Mouse (Mus musculus): ENCODE data around the gene Cryab. TPM values are rescaled to one million over a fixed set of nuclear protein-coding genes. Genes with fewer than 3 reads are reported as not detected.

Cryab gene
- polyA plus RNA-seq, 1 experiment: 155 TPM

GRCm38 (mm10) chr9:50775662-50776126 lies 24.6 kb downstream of the Cryab start:
- Histone ChIP-seq H3K4me3 (ENCODE audit: insufficient read depth, low read length) (peak overlapping the region; percentile 66), H3K27ac (ENCODE audit: insufficient read depth, low read length) (no peak overlapping the region), H3K4me1 (ENCODE audit: control insufficient read depth, insufficient read depth, low read length) (peaks cover 8% of the 10 kb centered on the region)
- TF ChIP-seq POLR2A (IDR thresholded peaks at IDR 0.05; ENCODE audit: low read depth, low read length) (0 out of 2 replicates have a peak, but pooled peaks have one; percentile 11), CTCF (IDR thresholded peaks at IDR 0.05; ENCODE audit: borderline replicate concordance, insufficient read depth, low read length) (no peak)

GRCm38 (mm10) chr9:50776162-50776760 lies 25.1 kb downstream of the Cryab start:
- TF ChIP-seq POLR2A (IDR thresholded peaks at IDR 0.05; ENCODE audit: low read depth, low read length) (no peak), CTCF (IDR thresholded peaks at IDR 0.05; ENCODE audit: borderline replicate concordance, insufficient read depth, low read length) (no peak)
- Histone ChIP-seq H3K27ac (ENCODE audit: insufficient read depth, low read length) (no peak overlapping the region), H3K4me1 (ENCODE audit: control insufficient read depth, insufficient read depth, low read length) (peaks cover 8% of the 10 kb centered on the region), H3K4me3 (ENCODE audit: insufficient read depth, low read length) (peak overlapping the region; percentile 66)

GRCm38 (mm10) chr9:50782155-50782554 lies 31.0 kb downstream of the Cryab start:
- TF ChIP-seq POLR2A (IDR thresholded peaks at IDR 0.05; ENCODE audit: low read depth, low read length): no peak
- peak; percentile 58; the same call in 1 of the 2 replicates for TF ChIP-seq CTCF (IDR thresholded peaks at IDR 0.05; ENCODE audit: borderline replicate concordance, insufficient read depth, low read length)
- H3K27ac ChIP-seq (ENCODE audit: insufficient read depth, low read length): no peak overlapping the region
- no peaks in the 10 kb centered on the region for H3K4me1 ChIP-seq (ENCODE audit: control insufficient read depth, insufficient read depth, low read length)
- H3K4me3 ChIP-seq (ENCODE audit: insufficient read depth, low read length): no peak overlapping the region

- H3K4me3 ChIP-seq (ENCODE audit: insufficient read depth, low read length): no peak overlapping the region
- no peak overlapping the region for H3K27ac ChIP-seq (ENCODE audit: insufficient read depth, low read length)
- H3K4me1 ChIP-seq (ENCODE audit: control insufficient read depth, insufficient read depth, low read length): no peaks in the 10 kb centered on the region
- TF ChIP-seq POLR2A (IDR thresholded peaks at IDR 0.05; ENCODE audit: low read depth, low read length): no peak
Measured at GRCm38 (mm10) chr9:50795266-50795665, 44.1 kb downstream of the Cryab start.

- Histone ChIP-seq H3K4me3 (ENCODE audit: insufficient read depth, low read length) (no peak overlapping the region), H3K27ac (ENCODE audit: insufficient read depth, low read length) (no peak overlapping the region), H3K4me1 (ENCODE audit: control insufficient read depth, insufficient read depth, low read length) (no peaks in the 10 kb centered on the region)
- TF ChIP-seq CTCF (IDR thresholded peaks at IDR 0.05; ENCODE audit: borderline replicate concordance, insufficient read depth, low read length) (no peak), POLR2A (IDR thresholded peaks at IDR 0.05; ENCODE audit: low read depth, low read length) (no peak)
Measured at GRCm38 (mm10) chr9:50796776-50797175, 45.7 kb downstream of the Cryab start.

- no peak overlapping the region for H3K27ac ChIP-seq (ENCODE audit: insufficient read depth, low read length)
- no peaks in the 10 kb centered on the region for H3K4me1 ChIP-seq (ENCODE audit: control insufficient read depth, insufficient read depth, low read length)
- H3K4me3 ChIP-seq (ENCODE audit: insufficient read depth, low read length): no peak overlapping the region
- no peak for TF ChIP-seq CTCF (IDR thresholded peaks at IDR 0.05; ENCODE audit: borderline replicate concordance, insufficient read depth, low read length)
- TF ChIP-seq POLR2A (IDR thresholded peaks at IDR 0.05; ENCODE audit: low read depth, low read length): no peak
Measured at GRCm38 (mm10) chr9:50797641-50798040, 46.5 kb downstream of the Cryab start.

GRCm38 (mm10) chr9:50798368-50798767 lies 47.2 kb downstream of the Cryab start:
- H3K4me3 ChIP-seq (ENCODE audit: insufficient read depth, low read length): no peak overlapping the region
- H3K4me1 ChIP-seq (ENCODE audit: control insufficient read depth, insufficient read depth, low read length): no peaks in the 10 kb centered on the region
- TF ChIP-seq CTCF (IDR thresholded peaks at IDR 0.05; ENCODE audit: borderline replicate concordance, insufficient read depth, low read length) (no peak), POLR2A (IDR thresholded peaks at IDR 0.05; ENCODE audit: low read depth, low read length) (no peak)
- no peak overlapping the region for H3K27ac ChIP-seq (ENCODE audit: insufficient read depth, low read length)

- TF ChIP-seq CTCF (IDR thresholded peaks at IDR 0.05; ENCODE audit: borderline replicate concordance, insufficient read depth, low read length) (peak; percentile 69; the same call in 1 of the 2 replicates), POLR2A (IDR thresholded peaks at IDR 0.05; ENCODE audit: low read depth, low read length) (no peak)
- H3K27ac ChIP-seq (ENCODE audit: insufficient read depth, low read length): no peak overlapping the region
- no peak overlapping the region for H3K4me3 ChIP-seq (ENCODE audit: insufficient read depth, low read length)
- no peaks in the 10 kb centered on the region for H3K4me1 ChIP-seq (ENCODE audit: control insufficient read depth, insufficient read depth, low read length)
Measured at GRCm38 (mm10) chr9:50800985-50801384, 49.9 kb downstream of the Cryab start.

GRCm38 (mm10) chr9:50803055-50803671 lies 52.0 kb downstream of the Cryab start:
- no peaks in the 10 kb centered on the region for H3K4me1 ChIP-seq (ENCODE audit: control insufficient read depth, insufficient read depth, low read length)
- TF ChIP-seq CTCF (IDR thresholded peaks at IDR 0.05; ENCODE audit: borderline replicate concordance, insufficient read depth, low read length) (no peak), POLR2A (IDR thresholded peaks at IDR 0.05; ENCODE audit: low read depth, low read length) (no peak)
- no peak overlapping the region for H3K4me3 ChIP-seq (ENCODE audit: insufficient read depth, low read length)
- no peak overlapping the region for H3K27ac ChIP-seq (ENCODE audit: insufficient read depth, low read length)

Other genes starting within 250 kb of the Cryab start
- 21.4 and 28.7 TPM in 2 replicates for gene Pts, start 222.6 kb upstream of the Cryab start, polyA plus RNA-seq (2011; ENCODE audit: insufficient read length, low read depth, missing spikeins)
- 3.3 and 4.4 TPM in 2 replicates for gene Il18, start 196.5 kb upstream of the Cryab start, polyA plus RNA-seq (2011; ENCODE audit: insufficient read length, low read depth, missing spikeins)
- not detected in 2 replicates for gene Bco2, start 196.1 kb upstream of the Cryab start, polyA plus RNA-seq (2011; ENCODE audit: insufficient read length, low read depth, missing spikeins)
- not detected in 2 replicates for gene Tex12, start 190.0 kb upstream of the Cryab start, polyA plus RNA-seq (2011; ENCODE audit: insufficient read length, low read depth, missing spikeins)
- gene Sdhd, start 147.5 kb upstream of the Cryab start, polyA plus RNA-seq (2011; ENCODE audit: insufficient read length, low read depth, missing spikeins): 109 TPM in 2 replicates
- 107 and 113 TPM in 2 replicates for gene Timm8b, start 147.4 kb upstream of the Cryab start, polyA plus RNA-seq (2011; ENCODE audit: insufficient read length, low read depth, missing spikeins)
- gene Pih1d2, start 134.0 kb upstream of the Cryab start, polyA plus RNA-seq (2011; ENCODE audit: insufficient read length, low read depth, missing spikeins): 1.4 and 1.5 TPM in 2 replicates
- gene Nkapd1, start 133.9 kb upstream of the Cryab start, polyA plus RNA-seq (2011; ENCODE audit: insufficient read length, low read depth, missing spikeins): 18.0 and 24.7 TPM in 2 replicates
- gene Dlat, start 91.5 kb upstream of the Cryab start, polyA plus RNA-seq (2011; ENCODE audit: insufficient read length, low read depth, missing spikeins): 46.2 and 50.0 TPM in 2 replicates
- 10.9 and 11.1 TPM in 2 replicates for gene Dixdc1, start 11.8 kb upstream of the Cryab start, polyA plus RNA-seq (2011; ENCODE audit: insufficient read length, low read depth, missing spikeins)
- gene 2310030G06Rik, start 4.8 kb upstream of the Cryab start, polyA plus RNA-seq (2011; ENCODE audit: insufficient read length, low read depth, missing spikeins): 1.8 and 3.3 TPM in 2 replicates
- 1.6 and 3.8 TPM in 2 replicates for gene Hspb2, start 1.0 kb downstream of the Cryab start, polyA plus RNA-seq (2011; ENCODE audit: insufficient read length, low read depth, missing spikeins)
- 7.2 and 9.3 TPM in 2 replicates for gene Fdxacb1, start 16.9 kb downstream of the Cryab start, polyA plus RNA-seq (2011; ENCODE audit: insufficient read length, low read depth, missing spikeins)
- gene Alg9, start 23.7 kb downstream of the Cryab start, polyA plus RNA-seq (2011; ENCODE audit: insufficient read length, low read depth, missing spikeins): 22.8 and 24.1 TPM in 2 replicates
- gene 1110032A03Rik, start 24.2 kb downstream of the Cryab start, polyA plus RNA-seq (2011; ENCODE audit: insufficient read length, low read depth, missing spikeins): 21.3 and 27.1 TPM in 2 replicates
- gene Ppp2r1b, start 94.0 kb downstream of the Cryab start, polyA plus RNA-seq (2011; ENCODE audit: insufficient read length, low read depth, missing spikeins): 32.0 and 33.9 TPM in 2 replicates

Measured in embryonic fibroblast, embryonic 13.5 days (primary cell).